Mouse (Mus musculus): ENCODE results near the gene Plekhf1. TPM values are rescaled to one million over a fixed set of nuclear protein-coding genes. Genes with fewer than 3 reads are reported as not detected.

Gene Plekhf1
- under 1 TPM; 0.02 to 0.20 TPM for polyA plus RNA-seq (2017; shearing (Covaris generic))

DNA sequence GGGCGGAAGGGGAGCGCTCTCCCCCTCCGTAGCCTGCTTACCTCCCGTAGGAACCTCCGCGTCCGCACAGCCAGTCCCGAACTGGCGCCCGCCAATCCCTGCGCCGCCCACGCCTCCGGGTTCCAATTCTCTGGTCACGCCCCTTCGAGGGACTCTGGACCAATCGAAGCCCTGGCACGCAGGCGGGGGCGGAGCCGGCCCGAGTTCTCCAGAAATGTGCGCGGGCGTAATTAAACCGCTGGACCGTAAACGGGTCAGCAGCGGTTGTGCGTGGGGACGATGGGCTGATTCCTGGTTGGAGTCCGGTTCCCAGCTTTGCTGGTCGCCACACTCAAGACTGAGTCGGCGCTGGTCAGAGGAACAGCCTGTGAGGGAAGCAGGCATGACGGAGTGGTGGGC is at the start of gene Plekhf1:
Plekhf1 (minus strand) TSS at position 117 of the 399 bp plus-strand sequence.

DNA sequence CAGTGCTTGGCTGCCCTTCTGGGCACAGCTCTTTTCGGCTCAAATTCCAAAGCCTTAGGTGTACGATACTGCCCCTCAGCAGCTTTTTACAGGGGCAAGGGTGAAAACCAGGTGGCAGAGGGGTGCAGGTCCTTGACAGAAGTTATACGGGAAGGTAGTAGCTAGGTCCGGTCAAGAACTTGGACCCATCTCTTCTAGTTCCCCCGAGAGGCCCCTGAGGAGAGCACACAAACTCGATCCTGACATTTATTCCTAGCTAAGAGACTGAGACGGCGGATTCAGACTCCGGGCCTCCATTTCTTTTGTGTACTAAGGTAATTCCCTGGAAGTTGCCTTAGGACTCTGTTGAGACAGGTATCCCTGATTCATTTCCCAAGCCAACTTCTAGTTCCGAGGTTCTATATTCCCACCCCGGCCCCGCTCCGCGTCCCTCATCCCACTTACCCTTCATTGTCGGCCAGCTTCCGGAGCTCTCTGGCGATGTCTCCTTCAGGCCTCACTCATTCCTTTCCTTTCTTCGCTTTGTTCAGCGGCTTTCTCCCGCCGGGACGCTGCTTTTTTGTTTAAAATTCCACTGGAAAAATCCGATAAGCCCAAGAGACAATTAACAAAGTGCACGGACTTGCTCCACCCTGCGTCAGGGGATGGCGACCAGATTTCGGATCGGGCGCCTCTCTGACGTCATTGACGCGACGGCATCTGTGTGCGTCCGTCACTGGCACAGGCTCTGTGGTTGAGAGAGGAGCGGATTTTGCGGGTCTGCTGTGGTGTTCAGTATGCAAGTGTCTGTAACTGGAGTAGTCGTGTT is 43.1 kb upstream of the Plekhf1 start, which contains the start of gene Pop4:
Pop4 (minus strand) TSS at position 721 of the 808 bp plus-strand sequence.

GRCm38 (mm10) chr7:38182962-38183687 is 44.7 kb downstream of the Plekhf1 start, which contains the start of gene 1600014C10Rik:
Gene 1600014C10Rik (plus strand): TSS chr7:38183217.

Other genes with a start within 250 kb of the Plekhf1 start
- 10 to 100 TPM; 68.6 to 79.2 TPM for gene Uri1, start 204.5 kb downstream of the Plekhf1 start, polyA plus RNA-seq (2017; shearing (Covaris generic))
- 1 to 10 TPM; 7.4 TPM for gene Ccne1, start 120.5 kb downstream of the Plekhf1 start, polyA plus RNA-seq (2017; shearing (Covaris generic))
- gene 1600014C10Rik, start 44.8 kb downstream of the Plekhf1 start, polyA plus RNA-seq (2017; shearing (Covaris generic)), result 100 to 1,000 TPM; 100 to 130 TPM
- gene Pop4, start 43.4 kb upstream of the Plekhf1 start, polyA plus RNA-seq (2017; shearing (Covaris generic)), result 10 to 100 TPM; 22.7 to 34.6 TPM